Mouse (Mus musculus) kidney, embryonic 15.5 days (tissue): ENCODE data around the gene Cyld. TPM values are rescaled to one million over a fixed set of nuclear protein-coding genes. Genes with fewer than 3 reads are reported as not detected.
"Not testable (repeated sequence)": the region's sequence is repeated elsewhere in the genome, so short reads cannot be mapped to it uniquely, and the experiment has no call there.

Source experiments
- ATAC-seq: fragments of 200-750 bp; cut with Nextera tagmentation; replicated peaks from 2 replicates; pipeline ENCODE4 v1.8.0; 2017; ENCODE audit warnings: moderate TSS enrichment; ENCODE audit not compliant: low FRiP score
- H3K27ac ChIP-seq: fragments of 300-500 bp; sonication (generic); 2 replicates; pipeline ENCODE4 v1.5.1; 2015; ENCODE audit warnings: mild to moderate bottlenecking, inconsistent platforms
- H3K27me3 ChIP-seq: fragments of 300-500 bp; sonication (generic); 2 replicates; pipeline ENCODE4 v1.6.1; 2015; ENCODE audit warnings: inconsistent platforms
- H3K36me3 ChIP-seq: fragments of 300-500 bp; sonication (generic); 2 replicates; pipeline ENCODE4 v1.6.1; 2015; ENCODE audit warnings: inconsistent platforms
- H3K4me1 ChIP-seq: fragments of 300-500 bp; sonication (generic); 2 replicates; pipeline ENCODE4 v1.6.1; 2015; ENCODE audit warnings: inconsistent platforms
- H3K4me2 ChIP-seq: fragments of 300-500 bp; sonication (generic); 2 replicates; pipeline ENCODE4 v1.6.1; 2015; ENCODE audit warnings: moderate library complexity, mild to moderate bottlenecking, inconsistent platforms
- H3K4me3 ChIP-seq: fragments of 300-500 bp; sonication (generic); replicated peaks from 2 replicates; pipeline ENCODE4 v1.5.1; 2015; ENCODE audit warnings: mild to moderate bottlenecking, inconsistent platforms
- H3K9ac ChIP-seq: fragments of 300-500 bp; sonication (generic); 2 replicates; pipeline ENCODE4 v1.6.1; 2015; ENCODE audit warnings: mild to moderate bottlenecking, inconsistent platforms
- H3K9me3 ChIP-seq: fragments of 300-500 bp; sonication (generic); replicated peaks from 2 replicates; pipeline ENCODE4 v1.6.1; 2016; ENCODE audit warnings: inconsistent platforms
- WGBS: fragments of 180-500 bp; shearing (Covaris S2); methylation state at CpG from one replicate; pipeline ENCODE4 v1.1.7; 2015; ENCODE audit warnings: mixed read lengths; 5-methylcytosine and 5-hydroxymethylcytosine counted together
- polyA plus RNA-seq: library from polyadenylated mRNA; unstranded; fragments of >200 nt; fragmentation: Nextera tagmentation; extraction: Ambion mirVana; gene quantifications from 2 replicates; pipeline ENCODE4 v1.2.1, GENCODE M21; 2015

Gene Cyld
- polyA plus RNA-seq: 13.2 and 13.9 TPM in 2 replicates

DNA sequence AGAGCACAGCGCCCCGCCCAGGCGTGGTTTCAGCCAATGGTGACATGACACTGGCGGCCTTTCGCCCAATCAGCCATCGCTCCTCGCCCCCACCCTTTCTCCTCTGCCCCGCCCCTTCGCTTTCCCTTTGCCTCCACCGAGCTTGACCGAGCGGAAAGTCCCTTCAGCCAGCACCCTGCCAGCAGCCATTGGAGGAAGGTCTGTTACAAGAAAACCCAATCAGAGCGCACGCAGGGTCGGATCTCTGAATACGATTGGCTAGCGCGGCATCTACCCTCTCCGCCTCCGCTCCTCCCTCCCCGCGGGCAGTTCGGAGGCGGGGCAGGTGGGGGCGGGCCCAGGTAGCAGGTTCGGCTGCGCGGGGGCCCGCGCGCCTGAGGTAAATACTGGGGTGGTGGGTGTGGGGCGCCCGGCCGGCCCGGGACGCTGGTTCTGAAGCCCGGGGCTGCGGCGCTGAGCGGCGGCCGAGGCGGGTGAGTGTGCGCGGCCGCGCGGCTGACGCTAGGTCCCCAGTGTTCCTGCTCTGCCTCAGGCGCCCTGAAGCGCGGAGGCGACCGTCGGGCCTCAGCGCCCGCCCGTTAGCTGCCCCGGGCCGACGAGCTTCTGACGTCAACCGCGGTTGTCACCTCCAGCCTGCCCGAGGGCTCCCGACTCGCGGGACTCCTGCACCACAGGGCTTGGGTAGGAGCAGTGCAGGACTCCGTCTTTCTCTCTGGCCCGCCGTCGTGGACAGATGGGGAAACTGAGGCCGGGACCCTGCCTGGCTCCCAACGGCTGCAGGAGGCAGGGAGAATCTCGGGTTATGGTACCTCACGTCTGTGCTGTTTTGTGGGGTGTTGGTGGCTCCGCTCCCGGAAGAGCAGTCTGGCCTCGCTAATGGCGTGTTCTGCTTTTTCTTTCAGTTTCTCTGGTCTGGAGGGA, at the start of gene Cyld:
TSS of gene Cyld (plus strand) at position 308 of the 921 bp plus-strand sequence.
- under 1% methylated on average over 80 of the region's 80 CpGs for WGBS
- ATAC-seq: peak; percentile 100
- H3K4me1 ChIP-seq: peaks cover 18% of the 10 kb centered on the region
- peak within 1 kb of the TSS; percentile 76 for H3K9ac ChIP-seq
- H3K9me3 ChIP-seq: no peaks in the 10 kb centered on the region
- no peaks in the 10 kb centered on the region for H3K27me3 ChIP-seq
- H3K27ac ChIP-seq: peak within 1 kb of the TSS; percentile 76
- H3K4me2 ChIP-seq: peak within 1 kb of the TSS; percentile 67
- H3K4me3 ChIP-seq: peak within 1 kb of the TSS; percentile 91
- no peaks in the 10 kb centered on the region for H3K36me3 ChIP-seq

- Histone ChIP-seq H3K36me3 (no peaks in the 10 kb centered on the region), H3K27ac (no peak overlapping the region), H3K4me1 (peaks cover 25% of the 10 kb centered on the region), H3K4me3 (no peak overlapping the region), H3K4me2 (no peak overlapping the region), H3K9ac (no peak overlapping the region), H3K27me3 (peaks cover 16% of the 10 kb centered on the region), H3K9me3 (no peaks in the 10 kb centered on the region)
- no peak for ATAC-seq
Observed at GRCm38 (mm10) chr8:88648322-88648721, 48.5 kb upstream of the Cyld start.

- H3K4me3 ChIP-seq: no peak overlapping the region
- no peaks in the 10 kb centered on the region for H3K9me3 ChIP-seq
- ATAC-seq: no peak
- no peak overlapping the region for H3K9ac ChIP-seq
- no peaks in the 10 kb centered on the region for H3K36me3 ChIP-seq
- peaks cover 25% of the 10 kb centered on the region for H3K4me1 ChIP-seq
- H3K27me3 ChIP-seq: peaks cover 16% of the 10 kb centered on the region
- no peak overlapping the region for H3K4me2 ChIP-seq
- 78% methylated on average over 6 of the region's 6 CpGs for WGBS
- H3K27ac ChIP-seq: no peak overlapping the region
Observed at GRCm38 (mm10) chr8:88650016-88650708, 46.7 kb upstream of the Cyld start.

DNA sequence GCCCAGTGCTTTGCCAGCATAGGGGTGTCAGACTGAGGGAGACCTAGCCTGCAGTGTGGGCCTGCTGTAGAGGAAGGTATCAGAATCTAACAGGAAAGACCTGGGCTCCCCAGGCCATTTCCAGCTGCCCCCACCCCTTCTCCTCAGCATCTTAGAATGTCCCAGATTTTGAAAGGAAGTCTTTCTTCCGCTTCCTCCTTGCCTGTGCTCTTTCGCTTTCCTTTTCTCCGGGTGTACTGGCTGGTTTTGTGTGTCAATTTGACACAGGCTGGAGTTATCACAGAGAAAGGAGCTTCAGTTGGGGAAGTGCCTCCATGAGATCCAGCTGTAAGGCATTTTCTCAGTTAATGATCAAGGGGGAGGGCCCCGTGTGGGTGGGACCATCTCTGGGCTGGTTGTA, 45.7 kb upstream of the Cyld start:
- H3K4me3 ChIP-seq, ATAC-seq, H3K36me3 ChIP-seq, H3K9me3 ChIP-seq, H3K9ac ChIP-seq, H3K27ac ChIP-seq, H3K4me2 ChIP-seq: not testable (repeated sequence)
- peaks cover 13% of the 10 kb centered on the region for H3K27me3 ChIP-seq
- peaks cover 25% of the 10 kb centered on the region for H3K4me1 ChIP-seq
- WGBS: 74% methylated on average over 4 of the region's 4 CpGs

GRCm38 (mm10) chr8:88655334-88655733, 41.5 kb upstream of the Cyld start:
- H3K4me1 ChIP-seq: 0 out of 2 replicates have a peak, but pooled peaks cover 4% of the 10 kb centered on the region
- no peak overlapping the region for H3K9ac ChIP-seq
- H3K27ac ChIP-seq: no peak overlapping the region
- H3K4me3 ChIP-seq: no peak overlapping the region
- ATAC-seq: no peak
- no peak overlapping the region for H3K4me2 ChIP-seq
- no peaks in the 10 kb centered on the region for H3K9me3 ChIP-seq
- no peaks in the 10 kb centered on the region for H3K36me3 ChIP-seq
- H3K27me3 ChIP-seq: no peaks in the 10 kb centered on the region

GRCm38 (mm10) chr8:88659873-88660272, 37.0 kb upstream of the Cyld start:
- H3K36me3 ChIP-seq: no peaks in the 10 kb centered on the region
- H3K4me2 ChIP-seq: no peak overlapping the region
- peaks cover 12% of the 10 kb centered on the region for H3K4me1 ChIP-seq
- no peaks in the 10 kb centered on the region for H3K9me3 ChIP-seq
- 72% methylated on average over 3 of the region's 3 CpGs for WGBS
- no peak overlapping the region for H3K27ac ChIP-seq
- ATAC-seq: no peak
- H3K27me3 ChIP-seq: no peaks in the 10 kb centered on the region
- no peak overlapping the region for H3K9ac ChIP-seq
- H3K4me3 ChIP-seq: no peak overlapping the region

DNA sequence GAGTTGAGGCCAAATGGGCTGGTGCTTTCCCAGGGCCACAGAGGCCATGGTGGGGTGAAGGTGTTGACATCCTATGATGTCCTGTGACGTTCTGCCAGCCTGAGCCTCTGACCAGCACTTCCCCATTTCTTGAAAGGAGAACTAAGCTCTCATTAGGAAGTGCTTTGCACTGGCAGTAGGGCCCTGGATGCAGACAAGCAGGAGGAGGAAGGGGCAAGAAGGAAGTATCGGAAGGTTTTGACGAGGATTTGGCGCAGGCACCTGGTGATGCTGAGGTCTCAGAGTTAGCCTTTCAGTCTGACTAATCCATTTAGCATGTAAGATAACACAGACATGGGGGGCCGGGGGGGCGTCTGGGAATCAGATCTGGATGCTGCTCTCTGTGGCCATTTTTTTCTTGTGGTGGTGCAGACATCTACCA, 34.4 kb upstream of the Cyld start:
- peaks cover 29% of the 10 kb centered on the region for H3K4me1 ChIP-seq

DNA sequence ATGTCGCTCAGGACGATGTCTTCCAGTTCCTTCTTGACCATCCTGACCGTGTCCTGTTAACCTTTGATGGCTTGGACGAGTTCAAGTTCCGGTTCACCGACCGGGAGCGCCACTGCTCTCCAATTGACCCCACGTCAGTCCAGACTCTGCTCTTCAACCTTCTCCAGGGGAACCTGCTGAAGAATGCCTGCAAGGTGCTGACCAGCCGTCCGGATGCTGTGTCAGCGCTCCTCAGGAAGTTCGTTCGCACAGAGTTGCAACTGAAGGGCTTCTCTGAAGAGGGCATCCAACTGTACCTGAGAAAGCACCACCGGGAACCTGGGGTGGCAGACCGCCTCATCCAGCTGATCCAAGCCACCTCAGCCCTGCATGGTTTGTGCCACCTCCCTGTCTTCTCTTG, 32.7 kb upstream of the Cyld start:
- 52% methylated on average over 16 of the region's 16 CpGs for WGBS
- H3K9ac ChIP-seq: no peak overlapping the region
- ATAC-seq: no peak; the same call in 1 of the 2 replicates

More for the DNA sequence above, 34.4 kb upstream of the Cyld start:
- H3K9me3 ChIP-seq: no peaks in the 10 kb centered on the region
- H3K9ac ChIP-seq: no peak overlapping the region
- H3K27me3 ChIP-seq: no peaks in the 10 kb centered on the region
- H3K4me2 ChIP-seq: no peak overlapping the region
- H3K27ac ChIP-seq: no peak overlapping the region
- no peak for ATAC-seq
- H3K4me3 ChIP-seq: no peak overlapping the region
- 74% methylated on average over 6 of the region's 6 CpGs for WGBS
- H3K36me3 ChIP-seq: no peaks in the 10 kb centered on the region

GRCm38 (mm10) chr8:88664947-88665346, 31.9 kb upstream of the Cyld start:
- Histone ChIP-seq H3K27me3 (no peaks in the 10 kb centered on the region), H3K4me1 (peaks cover 29% of the 10 kb centered on the region), H3K4me2 (no peak overlapping the region), H3K9ac (no peak overlapping the region), H3K4me3 (no peak overlapping the region), H3K9me3 (no peaks in the 10 kb centered on the region), H3K27ac (no peak overlapping the region), H3K36me3 (no peaks in the 10 kb centered on the region)
- ATAC-seq: peak; percentile 34; the same call in 1 of the 2 replicates
- WGBS: 85% methylated on average over 19 of the region's 19 CpGs

More for the DNA sequence above, 32.7 kb upstream of the Cyld start:
- Histone ChIP-seq H3K27me3 (no peaks in the 10 kb centered on the region), H3K4me3 (no peak overlapping the region), H3K9me3 (no peaks in the 10 kb centered on the region), H3K4me1 (peaks cover 29% of the 10 kb centered on the region), H3K4me2 (no peak overlapping the region), H3K36me3 (no peaks in the 10 kb centered on the region), H3K27ac (no peak overlapping the region)

GRCm38 (mm10) chr8:88666435-88666834, 30.4 kb upstream of the Cyld start:
- no peak for ATAC-seq
- Histone ChIP-seq H3K27ac (no peak overlapping the region), H3K27me3 (no peaks in the 10 kb centered on the region), H3K9ac (no peak overlapping the region), H3K4me1 (peaks cover 29% of the 10 kb centered on the region), H3K4me2 (no peak overlapping the region), H3K4me3 (no peak overlapping the region), H3K9me3 (no peaks in the 10 kb centered on the region), H3K36me3 (no peaks in the 10 kb centered on the region)
- 41% methylated on average over 1 of the region's 1 CpGs for WGBS

GRCm38 (mm10) chr8:88668400-88669086, 28.3 kb upstream of the Cyld start:
- Histone ChIP-seq H3K4me2 (no peak overlapping the region), H3K27ac (peak overlapping the region; percentile 33; the same call in 1 of the 2 replicates), H3K9ac (no peak overlapping the region), H3K9me3 (no peaks in the 10 kb centered on the region), H3K4me3 (no peak overlapping the region), H3K36me3 (no peaks in the 10 kb centered on the region), H3K4me1 (peaks cover 29% of the 10 kb centered on the region), H3K27me3 (no peaks in the 10 kb centered on the region)
- WGBS: 54% methylated on average over 14 of the region's 14 CpGs
- ATAC-seq: peak; percentile 41

DNA sequence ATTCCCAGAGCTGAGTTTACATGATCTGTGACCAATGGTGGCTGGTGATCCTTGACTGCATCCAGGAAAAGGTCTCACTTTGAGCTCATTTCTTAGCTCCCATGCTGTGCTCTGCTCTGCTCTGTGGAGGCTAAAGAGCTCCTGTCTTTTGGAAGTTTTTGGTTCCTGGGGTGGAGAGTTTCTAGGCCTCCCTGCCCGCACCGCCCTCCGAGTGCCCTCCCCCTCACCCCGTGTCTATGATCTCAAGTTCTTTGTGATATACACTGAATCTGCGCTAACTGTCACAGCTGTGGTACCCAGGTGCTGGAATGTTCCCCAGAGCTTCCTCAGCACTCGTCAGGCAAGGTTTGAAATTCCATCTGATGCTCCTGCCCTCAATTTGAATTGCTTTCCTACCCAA, 26.0 kb upstream of the Cyld start:
- 63% methylated on average over 6 of the region's 6 CpGs for WGBS
- H3K4me1 ChIP-seq: peaks cover 7% of the 10 kb centered on the region
- H3K36me3 ChIP-seq: no peaks in the 10 kb centered on the region
- H3K27ac ChIP-seq: no peak overlapping the region
- H3K9ac ChIP-seq: no peak overlapping the region
- H3K4me3 ChIP-seq: no peak overlapping the region
- no peaks in the 10 kb centered on the region for H3K9me3 ChIP-seq
- H3K4me2 ChIP-seq: no peak overlapping the region
- no peaks in the 10 kb centered on the region for H3K27me3 ChIP-seq
- no peak for ATAC-seq
